Mouse (Mus musculus) frontal cortex, postnatal 14 days (tissue): Measurements from ENCODE around the gene Sptbn1.
A peak's percentile ranks its signal among the peaks of the same experiment; 100 is the strongest.

Experiments used
- DNase-seq, 2 experiments: peaks; one replicate each; pipeline ENCODE4 v3.0.0; 2022; ENCODE audit warnings: low spot score in 2 of 2

The Sptbn1 gene

DNA sequence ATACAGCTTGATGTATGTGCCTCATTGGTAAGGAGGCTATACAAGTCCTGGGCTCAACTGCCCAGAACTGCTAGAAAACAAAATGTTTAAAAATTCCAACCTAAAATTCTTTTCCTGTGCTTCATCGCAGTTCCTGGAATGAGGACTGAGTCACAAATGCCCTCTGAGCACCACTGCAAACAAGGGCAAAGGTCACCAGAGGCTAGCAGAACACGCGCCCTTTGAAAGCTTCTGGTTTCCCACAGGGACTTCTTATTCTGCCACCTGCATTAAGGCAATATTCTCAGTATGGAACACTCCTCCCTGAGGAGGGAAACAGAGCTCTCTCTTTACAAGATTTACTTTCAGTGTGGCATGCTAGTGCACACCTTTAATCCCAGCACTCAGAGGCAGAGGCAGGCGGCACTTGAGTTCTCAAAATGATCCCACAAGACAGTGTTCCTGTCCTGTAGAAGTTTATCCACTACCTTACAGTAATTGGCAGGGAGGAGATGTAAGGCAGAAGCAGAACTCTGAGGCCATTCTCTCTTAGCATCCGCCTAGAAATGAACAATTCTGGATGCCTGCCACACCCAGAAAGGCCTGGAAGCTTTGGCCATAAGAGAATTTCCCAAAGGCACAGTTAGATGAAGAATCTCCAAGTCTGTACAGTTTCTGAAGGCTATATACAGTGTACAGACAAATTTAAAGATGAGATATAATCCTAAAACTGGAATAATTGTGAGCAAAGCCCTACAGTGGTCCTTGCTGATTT, 56.1 kb downstream of the Sptbn1 start:
- no peak for DNase-seq

DNA sequence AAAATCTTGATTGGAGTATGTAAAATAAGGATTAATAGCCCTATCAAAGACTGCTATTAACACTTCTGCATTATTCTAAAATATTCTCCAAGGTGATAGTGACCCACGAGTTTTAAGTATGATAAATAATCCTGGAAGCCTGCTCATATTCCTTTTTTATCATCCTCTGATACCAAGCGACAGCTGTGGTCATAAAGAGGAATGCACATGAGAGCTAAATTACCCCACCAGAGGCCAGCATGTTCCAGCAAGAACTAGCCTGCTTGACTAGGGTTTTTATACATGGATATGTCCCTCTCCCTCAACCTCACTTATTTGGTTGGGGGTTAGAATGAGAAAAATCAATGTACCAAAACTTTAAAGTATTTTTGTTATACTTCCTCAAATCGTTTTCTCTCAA, 56.8 kb downstream of the Sptbn1 start:
- no peak for DNase-seq

DNA sequence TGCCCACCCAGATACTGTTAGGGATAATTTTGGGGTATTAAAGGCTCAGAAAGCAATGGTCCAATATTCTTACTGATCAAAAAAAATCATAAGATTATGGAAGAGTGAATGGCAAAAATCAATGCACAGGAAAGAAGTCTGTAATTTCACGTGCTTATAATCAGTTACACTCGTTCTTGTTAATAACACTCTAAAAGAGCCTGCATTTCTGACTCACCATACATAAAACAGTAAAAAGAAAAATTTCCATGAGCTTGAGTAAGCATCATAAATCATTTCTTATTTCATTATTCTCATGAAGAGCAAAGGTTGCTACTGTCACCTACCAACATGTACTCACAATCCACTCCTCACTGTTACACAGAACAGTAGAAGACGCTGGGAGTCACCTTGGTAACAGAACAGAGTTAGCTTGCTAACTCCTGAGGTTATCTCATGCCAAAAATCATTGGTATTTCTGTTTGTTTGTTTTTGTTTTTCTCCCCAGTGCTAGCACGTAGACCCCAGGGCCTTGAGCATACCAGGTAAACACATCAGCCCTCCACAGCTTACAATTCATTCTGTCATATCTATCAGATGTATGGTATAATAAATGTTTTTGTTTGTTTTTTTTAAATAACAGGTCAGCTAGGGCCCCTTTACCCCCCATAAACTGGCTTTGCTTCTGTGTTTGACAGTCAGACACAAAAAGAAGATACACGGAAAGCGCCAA, 57.7 kb downstream of the Sptbn1 start:
- DNase-seq, result no peak

DNA sequence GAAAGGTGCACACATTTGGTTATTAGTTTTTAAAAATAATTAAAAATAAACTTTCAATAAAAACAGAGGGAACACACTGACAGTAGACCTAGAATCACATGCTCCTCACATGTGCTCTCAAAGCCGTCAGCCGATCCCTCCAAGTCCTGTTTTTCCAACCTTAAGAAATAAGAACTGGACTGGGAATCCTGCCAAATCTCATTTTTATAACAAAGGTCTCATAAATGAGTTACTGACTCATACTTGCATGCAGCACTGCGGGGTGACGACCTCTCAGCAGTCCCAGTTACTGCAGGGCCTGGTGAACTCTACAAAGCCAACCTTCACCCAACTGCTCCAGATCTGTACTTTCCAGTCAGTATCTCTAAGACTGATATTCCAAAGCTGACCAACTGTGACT, 58.5 kb downstream of the Sptbn1 start:
- no peak for DNase-seq

DNA sequence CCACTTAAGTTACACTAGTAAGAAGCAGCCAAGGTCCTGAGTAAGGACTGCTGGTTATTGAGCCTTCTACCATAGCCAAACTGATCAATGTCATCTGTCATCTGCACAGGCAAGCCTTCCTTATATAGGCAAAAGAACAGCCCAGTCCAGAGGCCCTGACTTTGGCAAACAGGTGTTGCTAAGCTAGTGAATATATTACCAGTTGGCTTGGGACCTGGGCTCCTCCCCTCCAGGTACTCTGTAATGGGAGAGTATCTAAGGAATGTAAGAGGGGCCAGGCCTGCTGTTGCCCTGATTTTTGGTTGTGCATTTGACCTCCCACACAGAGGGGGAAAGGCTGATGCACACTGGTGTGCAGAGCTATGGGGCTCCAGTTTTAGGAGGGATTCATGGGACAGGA, 63.6 kb downstream of the Sptbn1 start:
- DNase-seq, result no peak

DNA sequence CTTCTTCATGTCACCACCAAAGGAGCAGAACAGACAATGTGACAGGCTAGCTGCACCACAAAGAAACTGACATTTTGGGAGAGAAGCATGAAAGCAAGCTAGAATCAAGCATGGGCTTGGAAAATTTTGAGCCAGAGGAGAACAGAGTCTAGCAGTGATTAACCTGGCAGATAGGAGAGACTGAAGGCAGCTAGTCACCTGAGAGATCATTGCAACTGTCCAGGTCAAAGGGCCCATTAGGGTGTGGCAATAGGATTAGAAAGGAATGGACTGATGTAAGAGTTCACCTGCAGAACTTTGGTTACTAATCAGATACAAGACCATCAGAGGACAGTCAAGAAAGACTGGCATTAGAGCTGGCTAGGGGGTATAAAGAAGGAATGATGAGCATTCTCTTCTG, 67.6 kb downstream of the Sptbn1 start:
- no peak for DNase-seq

DNA sequence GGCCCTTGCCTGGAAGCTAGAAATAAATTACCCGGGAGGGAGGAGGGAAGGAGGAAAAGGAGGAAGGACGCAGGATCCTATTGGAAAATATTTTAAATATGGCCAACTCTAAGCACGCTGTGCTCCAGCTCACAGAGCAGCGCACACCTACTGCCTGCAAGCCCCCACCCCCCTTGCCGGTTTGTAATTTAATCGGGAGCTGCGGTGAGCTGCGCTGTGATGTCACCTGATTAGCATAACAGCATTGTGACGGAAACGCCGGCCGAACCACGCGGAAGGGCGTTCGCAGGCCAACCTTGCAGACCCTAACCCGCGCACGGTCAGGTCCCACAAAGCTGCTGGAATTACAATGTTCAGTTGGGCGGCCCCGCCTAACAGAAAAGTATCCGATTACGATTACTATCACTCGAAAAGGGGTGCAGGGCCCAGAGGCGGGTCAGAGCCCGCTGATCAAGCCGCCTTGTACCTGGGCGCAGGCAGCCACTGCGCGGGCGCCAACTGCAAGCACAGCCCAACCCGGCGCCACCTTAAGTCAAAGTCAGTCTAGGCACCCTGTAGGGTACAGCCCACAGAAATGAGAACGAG, 69.8 kb downstream of the Sptbn1 start:
- DNase-seq, result peak in 1 of 2 experiments; percentile 20

DNA sequence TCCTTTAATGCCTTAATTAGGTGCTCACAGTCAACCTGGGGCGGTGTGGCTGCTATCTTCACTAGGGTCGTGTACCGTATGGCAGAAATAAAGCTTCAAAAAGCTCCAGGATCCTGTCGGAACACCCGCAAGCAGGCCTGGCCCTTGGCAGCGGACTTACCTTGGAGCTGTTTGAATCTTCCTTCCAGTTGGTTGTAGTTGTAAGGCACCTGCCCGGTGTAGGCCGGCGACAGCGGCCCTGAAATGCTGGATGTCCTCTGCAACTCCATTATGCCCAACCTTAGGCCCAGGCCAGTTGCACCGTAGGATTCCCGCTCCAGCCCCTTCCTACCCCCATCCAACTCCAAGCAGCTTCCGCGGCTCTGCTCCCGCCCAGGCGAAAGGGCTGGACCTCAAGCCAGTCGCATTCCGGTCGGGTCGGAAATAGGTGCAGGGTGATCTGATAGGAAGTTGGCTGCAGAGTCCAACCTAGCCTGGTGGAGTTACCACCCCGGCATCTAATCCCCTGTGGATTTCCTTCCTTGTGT, 70.3 kb downstream of the Sptbn1 start:
- no peak for DNase-seq

DNA sequence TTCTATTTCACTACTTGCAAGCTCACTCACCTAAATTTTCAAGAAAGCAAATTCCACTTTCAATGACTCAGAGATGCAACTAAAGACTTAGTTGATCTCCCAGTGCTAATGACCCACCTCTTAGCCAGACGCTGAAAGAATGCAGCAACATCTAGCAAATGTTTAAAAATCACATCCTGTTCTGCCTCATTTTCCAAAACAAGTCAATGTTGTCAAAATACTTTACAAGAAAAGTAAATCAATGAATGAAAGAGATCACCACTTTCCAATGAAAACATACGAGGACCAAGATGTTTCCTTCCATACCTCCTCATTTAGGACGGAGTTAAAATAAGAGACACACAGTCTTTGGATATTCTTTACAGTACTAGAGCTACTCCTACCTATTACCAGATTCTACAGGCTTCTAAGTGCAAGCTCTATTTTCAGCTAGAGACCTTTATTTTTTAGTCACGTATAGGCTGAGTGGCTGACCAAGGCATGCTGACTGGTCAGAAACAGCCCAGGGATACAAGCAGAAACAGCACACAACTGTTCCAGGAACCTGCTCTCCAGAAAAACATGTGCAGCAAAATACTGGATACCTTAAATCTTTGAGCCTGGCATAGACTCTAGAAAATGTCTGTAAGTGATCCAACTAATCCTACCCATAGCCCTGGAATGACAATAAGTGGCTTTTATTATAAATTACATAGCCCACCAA, 71.5 kb downstream of the Sptbn1 start:
- DNase-seq, result no peak

DNA sequence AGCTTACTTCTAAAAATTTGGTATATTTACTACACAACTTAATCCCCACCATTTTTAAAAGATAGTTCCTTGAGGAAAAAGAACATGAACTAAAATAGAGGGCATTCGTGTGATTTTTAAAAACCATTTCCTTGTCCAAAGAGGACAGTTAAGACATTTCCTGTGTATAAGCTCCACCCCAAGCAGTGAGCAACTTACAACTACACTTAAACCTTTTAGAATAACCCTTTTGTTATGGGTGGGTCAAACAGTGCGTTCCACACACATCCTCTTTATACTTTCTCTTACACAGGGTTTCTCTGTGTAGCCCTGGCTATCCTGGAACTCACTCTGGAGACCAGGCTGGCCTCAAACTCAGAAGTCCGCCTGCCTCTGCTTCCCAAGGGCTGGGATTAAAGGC, 72.2 kb downstream of the Sptbn1 start:
- no peak for DNase-seq

DNA sequence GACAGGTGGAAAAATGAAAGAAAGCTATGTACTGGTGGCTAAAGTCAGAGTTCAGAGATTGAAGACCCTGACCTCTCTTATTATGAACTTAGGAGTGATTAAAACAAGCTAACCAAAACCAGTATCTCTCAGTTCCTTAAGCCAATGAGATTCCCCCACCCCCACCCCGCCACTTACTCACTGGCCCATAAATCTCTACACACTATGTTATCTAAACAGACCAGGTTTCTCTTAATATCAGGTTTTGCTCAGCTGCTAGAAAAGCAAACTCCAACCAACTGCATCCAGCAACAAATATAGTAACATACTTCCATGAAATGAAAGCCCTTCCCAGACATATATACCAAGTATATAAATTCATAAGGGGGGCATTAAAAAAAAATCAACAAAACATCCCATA, 73.2 kb downstream of the Sptbn1 start:
- DNase-seq, result no peak

DNA sequence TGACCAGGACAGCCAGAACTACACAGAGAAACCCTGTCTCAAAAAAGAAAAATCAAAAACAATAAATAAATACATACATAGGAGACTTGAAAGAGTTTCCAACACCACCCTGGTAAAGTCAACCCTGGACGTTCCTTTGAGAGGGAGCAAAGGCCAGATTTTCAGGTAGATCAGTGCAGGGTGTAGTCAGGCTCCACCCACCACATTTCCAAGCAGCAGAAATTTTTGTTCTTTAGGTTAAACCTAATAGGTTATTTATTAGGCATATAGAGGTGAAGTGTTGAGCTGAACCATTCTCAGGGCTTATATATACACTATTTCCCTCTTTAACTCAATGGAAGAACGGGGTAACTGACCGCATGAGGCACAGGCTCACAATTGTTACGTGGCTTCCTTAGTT, 77.0 kb downstream of the Sptbn1 start:
- DNase-seq, result no peak

DNA sequence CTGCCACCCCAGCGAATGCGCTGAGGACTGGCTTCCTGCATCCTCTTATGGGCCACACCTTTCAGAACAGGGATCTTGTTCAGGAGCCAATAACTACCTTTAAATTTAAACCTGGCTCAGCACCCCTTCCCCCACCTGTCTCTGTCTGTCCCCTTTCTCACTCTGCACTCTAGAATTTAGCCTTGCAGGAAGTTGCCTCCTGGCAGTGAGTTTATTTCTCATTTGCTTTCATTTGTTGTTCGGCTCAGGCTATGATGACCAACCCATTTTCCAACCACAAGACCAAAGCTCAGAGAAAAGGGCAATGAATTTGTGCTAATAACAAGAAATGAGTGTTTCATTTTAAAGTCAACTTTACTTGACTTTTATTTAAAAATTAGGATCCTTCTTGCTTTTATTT, 77.9 kb downstream of the Sptbn1 start:
- no peak for DNase-seq

DNA sequence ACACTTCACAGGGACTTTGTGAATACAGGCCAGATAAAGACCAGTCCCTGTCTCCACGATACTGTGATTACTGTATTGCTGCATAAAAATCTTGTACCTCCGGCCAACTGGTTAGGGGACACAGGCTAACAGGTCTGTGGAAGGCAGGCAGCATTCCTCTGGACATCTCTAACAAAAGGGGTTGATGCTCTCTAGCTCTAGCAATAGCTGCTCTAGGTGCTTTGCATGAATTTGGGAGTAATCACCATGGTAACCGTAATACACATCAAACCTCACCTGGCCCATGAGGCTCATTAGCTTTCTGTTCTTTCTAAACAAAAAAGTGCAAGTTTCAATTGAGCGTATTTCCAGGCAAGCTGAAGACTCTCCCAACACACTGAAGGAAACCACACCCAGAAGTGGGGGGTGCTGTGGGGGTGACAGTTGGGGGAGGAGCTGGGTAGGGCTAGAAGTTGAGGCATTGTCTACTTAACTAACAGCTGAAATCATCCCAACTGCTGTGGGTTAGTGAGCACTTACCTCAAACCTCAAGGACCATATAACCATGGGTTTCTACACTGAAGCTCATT, 81.0 kb downstream of the Sptbn1 start:
- no peak for DNase-seq

DNA sequence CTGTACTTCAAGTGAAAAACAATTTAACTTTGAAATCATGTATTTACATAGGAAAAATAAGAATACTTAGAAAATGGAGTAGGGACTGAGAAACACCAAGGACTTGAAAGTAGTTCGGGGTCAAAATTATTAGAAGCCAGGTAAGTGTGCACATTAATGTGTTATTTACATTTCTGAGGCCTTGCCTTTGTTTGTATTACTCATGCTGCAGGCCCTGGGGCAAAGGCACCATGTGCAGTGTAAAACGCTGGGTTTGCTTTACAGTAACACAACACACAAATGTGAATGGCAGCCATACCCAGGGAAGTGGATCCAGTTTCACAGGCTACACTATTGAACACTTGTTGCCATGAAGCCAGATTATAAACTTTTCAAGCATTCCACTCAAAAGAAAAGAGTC, 83.4 kb downstream of the Sptbn1 start:
- no peak for DNase-seq

DNA sequence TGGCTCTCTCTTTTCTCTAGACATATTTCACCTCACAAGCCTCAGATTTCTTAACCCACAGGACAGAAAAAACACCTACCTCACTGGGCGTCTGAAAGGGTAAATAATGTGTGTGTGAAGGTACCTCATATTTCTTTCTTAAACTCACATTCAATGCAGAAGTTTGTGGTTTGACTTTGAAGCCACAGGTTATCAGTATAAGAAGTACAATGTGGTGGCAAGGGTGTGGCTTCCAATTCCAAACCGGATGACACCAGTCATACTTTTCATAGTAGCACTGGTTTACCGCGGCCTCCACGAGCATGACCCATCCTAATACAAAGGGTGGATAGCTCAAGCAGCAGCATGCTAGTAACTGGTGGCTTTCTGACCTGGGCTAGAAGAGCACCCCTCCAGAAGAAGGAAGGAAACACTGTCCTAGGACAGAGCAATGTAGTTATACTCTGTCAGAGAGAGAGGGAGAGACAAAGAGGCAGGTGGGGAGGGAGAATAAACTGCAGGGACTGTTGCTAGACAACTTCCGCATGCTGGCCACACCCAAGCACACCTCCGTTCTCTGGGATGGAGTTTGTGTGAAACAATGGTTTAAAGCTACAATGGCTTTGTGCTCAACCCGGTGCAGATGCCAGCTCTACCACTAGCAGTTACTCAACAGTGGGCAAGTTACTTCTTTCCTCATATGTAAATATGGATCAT, 85.1 kb downstream of the Sptbn1 start:
- no peak for DNase-seq

DNA sequence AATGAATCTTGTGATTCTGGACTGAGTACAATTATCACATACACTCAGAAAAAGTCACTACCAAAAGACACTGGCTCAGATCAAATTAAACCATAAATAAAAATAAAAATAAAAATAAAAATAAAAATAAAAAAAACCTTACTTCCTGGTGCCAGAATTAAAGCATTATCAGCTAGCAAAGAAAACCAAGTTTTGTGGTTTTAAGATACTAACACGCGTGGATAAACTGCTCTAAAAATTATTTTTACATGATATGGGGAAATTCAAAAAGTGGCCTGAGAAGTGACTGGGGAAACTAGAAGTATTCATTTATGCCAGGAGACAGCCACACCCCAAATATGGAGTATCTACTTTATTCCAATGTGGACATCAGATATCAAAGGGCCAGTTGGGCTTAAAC, 89.8 kb downstream of the Sptbn1 start:
- no peak for DNase-seq

DNA sequence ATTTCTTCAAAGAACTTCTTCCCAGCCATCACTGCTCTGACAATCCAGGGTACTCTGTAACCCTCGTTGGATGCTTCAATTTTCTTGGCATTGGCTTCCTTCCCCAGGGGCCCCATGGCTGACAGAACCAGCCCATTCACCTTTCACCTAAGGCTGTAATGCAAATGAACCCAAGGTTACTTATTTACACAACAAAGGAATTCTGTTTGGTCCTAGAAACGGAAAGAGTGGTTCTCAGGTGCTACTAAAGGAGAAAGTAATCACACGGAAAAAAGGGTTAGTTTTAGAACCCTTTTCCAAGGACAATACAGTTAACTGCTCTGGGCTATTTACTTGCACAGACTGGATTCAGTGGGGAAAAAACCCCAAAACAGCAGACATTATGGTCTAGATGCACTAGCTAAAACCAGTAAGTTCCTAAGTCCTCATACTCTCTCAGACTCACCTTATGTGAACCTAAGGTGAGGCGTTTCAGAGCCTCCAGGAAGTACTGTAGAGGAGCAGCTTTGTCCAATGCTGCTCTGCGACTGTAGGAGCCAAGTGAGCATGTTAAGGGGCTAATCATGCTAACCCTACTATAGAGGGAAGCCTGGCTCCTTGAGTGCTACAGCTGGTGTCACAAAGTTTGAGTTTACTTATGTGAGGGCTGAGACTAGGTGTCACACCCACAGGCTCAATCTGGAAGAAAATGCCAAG, 90.7 kb downstream of the Sptbn1 start:
- no peak for DNase-seq

DNA sequence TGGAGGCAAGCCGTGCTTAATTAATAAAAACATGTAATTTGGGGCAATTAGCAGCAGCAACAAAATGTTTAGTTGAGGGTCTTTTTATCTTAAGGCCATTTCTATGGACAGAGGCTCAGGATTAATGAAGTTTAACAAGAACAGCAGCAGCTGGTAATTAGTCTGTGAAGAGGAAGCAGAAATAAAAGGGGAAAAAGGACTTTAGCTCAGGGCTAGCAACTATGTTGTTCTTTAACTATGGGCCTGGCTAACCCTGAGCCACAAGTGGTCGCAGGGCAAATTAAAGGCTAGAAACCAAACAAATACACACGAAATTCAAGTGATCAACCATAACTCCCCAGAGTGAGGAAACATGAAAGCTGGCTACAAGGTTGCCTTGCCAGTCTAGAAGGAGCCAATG, 91.9 kb downstream of the Sptbn1 start:
- no peak for DNase-seq

DNA sequence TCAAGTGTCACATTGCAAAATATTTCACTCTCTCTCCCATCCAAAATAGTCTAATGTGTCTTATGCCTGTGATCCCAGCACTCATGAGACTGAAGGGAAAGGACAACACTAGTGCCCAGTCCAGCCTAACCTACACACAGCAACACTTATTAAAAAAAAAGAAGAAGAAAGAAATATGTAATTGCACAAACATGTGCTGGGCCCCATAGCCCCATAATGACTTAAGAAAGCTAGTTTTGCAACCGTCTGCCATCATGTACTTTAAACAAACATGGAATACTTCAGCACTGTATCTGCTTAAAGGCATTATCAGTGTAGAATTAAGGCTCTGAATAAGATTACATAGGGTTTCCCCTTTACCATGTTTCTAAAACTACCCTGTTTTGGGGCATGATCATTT, 92.4 kb downstream of the Sptbn1 start:
- DNase-seq, result no peak
